Mouse (Mus musculus): ENCODE measurements around the gene Carmil2.

- TF ChIP-seq MAX (IDR thresholded peaks at IDR 0.05; ENCODE audit: low read depth) (no peak), POLR2A (IDR thresholded peaks at IDR 0.05; ENCODE audit: insufficient read length, low read depth) (no peak)
Observed at GRCm38 (mm10) chr8:105692449-105693182, 6.5 kb downstream of the Carmil2 start.
